9 mouse cellular contexts compared by ENCODE assay signal in genomic region chr19:15981861-15982260, GRCm38 (mm10). TPM values are rescaled to one million over a fixed set of nuclear protein-coding genes. Genes with fewer than 3 reads are reported as not detected.
A peak's percentile ranks its signal among the peaks of the same experiment; 100 is the strongest.
DNase-seq lines count a peak whose midpoint lies in the region; ATAC-seq lines count a peak whose summit lies in the region.
"Had no signal": no experiment of that assay in that cellular context is flagged by ENCODE, and none has a peak within 500 bp of the region (broad histone marks: within the 10 kb centered on the region; RNA-seq: fewer than 3 reads in every experiment).

No protein-coding gene starts in this region.

- no peak overlapping the region for H3K4me3 ChIP-seq in heart, embryonic 10.5 days
- H3K4me3 ChIP-seq in embryonic facial prominence, embryonic 10.5 days, result no peak overlapping the region
- no peak overlapping the region for H3K4me3 ChIP-seq in midbrain, embryonic 15.5 days
- H3K4me3 ChIP-seq: embryonic facial prominence, embryonic 13.5 days had no signal

- H3K36me3 ChIP-seq in heart, embryonic 10.5 days, result peaks cover 26% of the 10 kb centered on the region
- peaks cover 42% of the 10 kb centered on the region for H3K36me3 ChIP-seq in embryonic facial prominence, embryonic 10.5 days (replicated peaks)
- no peaks in the 10 kb centered on the region for H3K36me3 ChIP-seq in midbrain, embryonic 15.5 days (replicated peaks)

- peak; percentile 55 to 69 for DNase-seq in heart, postnatal 10 days
- no peak for DNase-seq in heart, embryonic 10.5 days (ENCODE audit: low spot score)
- DNase-seq in adrenal gland, postnatal 25 days, result peak; percentile 33
- DNase-seq in embryonic facial prominence, embryonic 10.5 days (ENCODE audit: low spot score), result peak; percentile 53
- peak; percentile 63 for DNase-seq in hindlimb bud, embryonic 11.5 days (ENCODE audit: extremely low spot score, low read depth, low spot score)
- DNase-seq in left cerebral cortex, postnatal 14 days (ENCODE audit: low spot score in 2 of 2), result peak; percentile 66 to 79
- peak; percentile 53 to 67 for DNase-seq in spleen, postnatal 36 days (ENCODE audit: low spot score in 2 of 2)

- H3K27ac ChIP-seq in heart, embryonic 10.5 days, result no peak overlapping the region
- no peak overlapping the region for H3K27ac ChIP-seq in embryonic facial prominence, embryonic 10.5 days (replicated peaks)
- no peak overlapping the region for H3K27ac ChIP-seq in midbrain, embryonic 15.5 days
- H3K27ac ChIP-seq: embryonic facial prominence, embryonic 13.5 days had no signal

- no peak overlapping the region for H3K9ac ChIP-seq in midbrain, embryonic 15.5 days
- H3K9ac ChIP-seq: embryonic facial prominence, embryonic 13.5 days had no signal

- no peaks in the 10 kb centered on the region for H3K4me1 ChIP-seq in heart, embryonic 10.5 days
- peaks cover 24% of the 10 kb centered on the region for H3K4me1 ChIP-seq in embryonic facial prominence, embryonic 10.5 days
- peaks cover 28% of the 10 kb centered on the region for H3K4me1 ChIP-seq in midbrain, embryonic 15.5 days

- intact Hi-C loops in heart, postnatal 10 days (cut with DNase I), result no loop called here
- intact Hi-C loops in left cerebral cortex, postnatal 14 days (cut with DNase I), result loop anchor here (10.0 kb wide), 1 partner anchor 1997 kb away; no protein-coding TSS in a partner anchor

- peak overlapping the region; percentile 19; the same call in 1 of the 2 replicates for H3K4me2 ChIP-seq in midbrain, embryonic 15.5 days
- H3K4me2 ChIP-seq: embryonic facial prominence, embryonic 13.5 days had no signal

- 67% methylated on average over 4 of the region's 4 CpGs for WGBS in heart, embryonic 10.5 days
- WGBS in embryonic facial prominence, embryonic 10.5 days, result 74% methylated on average over 4 of the region's 4 CpGs
- WGBS in midbrain, embryonic 15.5 days, result 41% methylated on average over 4 of the region's 4 CpGs

- no peaks in the 10 kb centered on the region for H3K9me3 ChIP-seq in heart, embryonic 10.5 days
- no peaks in the 10 kb centered on the region for H3K9me3 ChIP-seq in embryonic facial prominence, embryonic 10.5 days
- H3K9me3 ChIP-seq in midbrain, embryonic 15.5 days, result no peaks in the 10 kb centered on the region
- H3K9me3 ChIP-seq: embryonic facial prominence, embryonic 13.5 days had no signal

- no peaks in the 10 kb centered on the region for H3K27me3 ChIP-seq in heart, embryonic 10.5 days (ENCODE audit: insufficient read depth, poor library complexity, severe bottlenecking)
- no peaks in the 10 kb centered on the region for H3K27me3 ChIP-seq in embryonic facial prominence, embryonic 10.5 days (replicated peaks; ENCODE audit: low read depth, poor library complexity, severe bottlenecking)
- H3K27me3 ChIP-seq in midbrain, embryonic 15.5 days (replicated peaks), result no peaks in the 10 kb centered on the region
- H3K27me3 ChIP-seq: embryonic facial prominence, embryonic 13.5 days had no signal

- ATAC-seq in midbrain, embryonic 15.5 days (replicated peaks), result no peak

RNA-seq across cellular contexts. Expression of gene Cep78, which starts 2.9 kb away (rescaled TPM):
- 1 to 10 TPM; 4.9 to 5.8 TPM for total RNA-seq in heart, postnatal 10 days (2021)
- polyA plus RNA-seq in heart, embryonic 10.5 days (2016; fragmentation: Nextera tagmentation; extraction: Ambion mirVana), result 21.1 and 27.4 TPM in 2 replicates
- total RNA-seq in adrenal gland, postnatal 25 days (2021), result 9.9 and 11.3 TPM in 2 replicates
- 61.6 and 61.8 TPM in 2 replicates for polyA plus RNA-seq in embryonic facial prominence, embryonic 10.5 days (2016; fragmentation: Nextera tagmentation; extraction: Ambion mirVana)
- total RNA-seq in left cerebral cortex, postnatal 14 days (2021), result 10 to 100 TPM; 11.5 to 12.3 TPM
- 31.1 and 33.6 TPM in 2 replicates for polyA plus RNA-seq in midbrain, embryonic 15.5 days (2015; fragmentation: Nextera tagmentation; extraction: Ambion mirVana)

RNA-seq across cellular contexts. Expression of gene Psat1, which starts 34.7 kb away (rescaled TPM):
- total RNA-seq in heart, postnatal 10 days (2021), result 10 to 100 TPM; 11.6 to 14.7 TPM
- 56.5 and 88.5 TPM in 2 replicates for polyA plus RNA-seq in heart, embryonic 10.5 days (2016; fragmentation: Nextera tagmentation; extraction: Ambion mirVana)
- total RNA-seq in adrenal gland, postnatal 25 days (2021), result 64.9 and 81.4 TPM in 2 replicates
- 116 and 135 TPM in 2 replicates for polyA plus RNA-seq in embryonic facial prominence, embryonic 10.5 days (2016; fragmentation: Nextera tagmentation; extraction: Ambion mirVana)
- total RNA-seq in left cerebral cortex, postnatal 14 days (2021), result 100 to 1,000 TPM; 100 to 110 TPM
- 81.5 and 95.9 TPM in 2 replicates for polyA plus RNA-seq in midbrain, embryonic 15.5 days (2015; fragmentation: Nextera tagmentation; extraction: Ambion mirVana)
